Mouse (Mus musculus) forebrain, embryonic 12.5 days (tissue): Measurements from ENCODE around the gene Isoc2b. TPM values are rescaled to one million over a fixed set of nuclear protein-coding genes. Genes with fewer than 3 reads are reported as not detected.

ENCODE experiments used
- ATAC-seq: fragments of 200-750 bp; cut with Nextera tagmentation; 2 replicates; pipeline ENCODE4 v1.8.0; 2017; ENCODE audit warnings: moderate TSS enrichment; ENCODE audit not compliant: low FRiP score
- H3K27ac ChIP-seq: fragments of 300-500 bp; sonication (generic); 2 replicates; pipeline ENCODE4 v1.5.1; 2016; ENCODE audit warnings: mild to moderate bottlenecking
- H3K27me3 ChIP-seq: fragments of 300-500 bp; sonication (generic); 2 replicates; pipeline ENCODE4 v1.6.1; 2016; ENCODE audit warnings: mild to moderate bottlenecking
- H3K36me3 ChIP-seq: fragments of 300-500 bp; sonication (generic); replicated peaks from 2 replicates; pipeline ENCODE4 v1.6.1; 2016; ENCODE audit warnings: mild to moderate bottlenecking
- H3K4me1 ChIP-seq: fragments of 300-500 bp; sonication (generic); 2 replicates; pipeline ENCODE4 v1.6.1; 2016
- H3K4me2 ChIP-seq: fragments of 300-500 bp; sonication (generic); 2 replicates; pipeline ENCODE4 v1.6.1; 2016; ENCODE audit warnings: mild to moderate bottlenecking, moderate library complexity
- H3K4me3 ChIP-seq: fragments of 300-500 bp; sonication (generic); replicated peaks from 2 replicates; pipeline ENCODE4 v1.5.1; 2016; ENCODE audit warnings: mild to moderate bottlenecking
- H3K9ac ChIP-seq: fragments of 300-500 bp; sonication (generic); 2 replicates; pipeline ENCODE4 v1.6.1; 2016; ENCODE audit warnings: mild to moderate bottlenecking
- H3K9me3 ChIP-seq: fragments of 300-500 bp; sonication (generic); 2 replicates; pipeline ENCODE4 v1.6.1; 2016
- WGBS: fragments of 180-500 bp; shearing (Covaris S2); methylation state at CpG from one replicate; pipeline ENCODE4 v1.1.7; 2016; 5-methylcytosine and 5-hydroxymethylcytosine counted together
- polyA plus RNA-seq: library from polyadenylated mRNA; unstranded; fragments of >200 nt; fragmentation: Nextera tagmentation; extraction: Ambion mirVana; gene quantifications from 2 replicates; pipeline ENCODE4 v1.2.1, GENCODE M21; 2016

The Isoc2b gene
- 2.1 and 2.7 TPM in 2 replicates for polyA plus RNA-seq

DNA sequence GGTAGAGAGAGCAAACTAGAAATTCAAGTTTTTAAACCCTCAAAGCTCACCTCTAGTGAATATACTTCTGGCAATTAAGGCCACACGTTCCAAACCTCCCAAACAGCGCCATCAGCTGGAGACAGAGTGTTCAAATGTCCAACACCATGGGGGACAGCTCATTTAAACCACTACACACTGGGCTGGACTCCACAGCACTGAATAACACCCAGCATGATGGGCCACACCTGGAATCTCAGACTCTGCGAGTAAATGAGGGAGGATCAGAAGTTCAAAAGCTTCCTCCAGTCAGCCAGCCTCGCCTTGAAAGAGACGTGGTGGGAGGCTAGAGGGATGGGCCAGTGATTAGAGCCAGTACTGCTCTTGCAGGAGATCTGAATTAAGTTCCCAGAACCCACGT lies at the start of gene Isoc2b:
Gene Isoc2b (minus strand): TSS at position 126 of the 400 bp plus-strand sequence.
- no peak within 1 kb of the TSS for H3K9ac ChIP-seq
- ATAC-seq = no peak
- peaks cover 10% of the 10 kb centered on the region for H3K4me1 ChIP-seq
- H3K27me3 ChIP-seq = no peaks in the 10 kb centered on the region
- H3K4me2 ChIP-seq = no peak within 1 kb of the TSS
- no peak within 1 kb of the TSS for H3K4me3 ChIP-seq
- WGBS = 66% methylated on average over 6 of the region's 6 CpGs
- H3K36me3 ChIP-seq = no peaks in the 10 kb centered on the region
- H3K27ac ChIP-seq = no peak within 1 kb of the TSS
- no peaks in the 10 kb centered on the region for H3K9me3 ChIP-seq

DNA sequence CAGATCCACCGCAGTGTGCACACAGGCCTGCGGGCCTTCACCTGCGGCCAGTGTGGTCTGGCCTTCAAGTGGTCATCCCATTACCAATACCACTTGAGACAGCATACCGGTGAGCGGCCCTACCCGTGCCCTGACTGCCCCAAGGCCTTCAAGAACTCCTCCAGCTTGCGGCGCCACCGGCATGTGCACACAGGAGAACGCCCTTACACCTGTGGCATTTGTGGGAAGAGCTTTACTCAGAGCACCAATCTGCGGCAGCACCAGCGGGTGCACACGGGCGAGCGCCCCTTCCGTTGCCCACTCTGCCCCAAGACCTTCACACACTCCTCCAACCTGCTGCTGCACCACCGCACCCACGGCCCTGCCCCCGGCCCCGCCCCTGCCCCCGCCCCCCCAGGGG lies 49.0 kb upstream of the Isoc2b start:
- H3K27me3 ChIP-seq = no peaks in the 10 kb centered on the region
- no peak overlapping the region for H3K9ac ChIP-seq
- H3K9me3 ChIP-seq = no peaks in the 10 kb centered on the region
- no peak for ATAC-seq
- peaks cover 43% of the 10 kb centered on the region for H3K36me3 ChIP-seq
- no peak overlapping the region for H3K27ac ChIP-seq
- no peak overlapping the region for H3K4me3 ChIP-seq
- WGBS = 82% methylated on average over 17 of the region's 21 CpGs
- H3K4me1 ChIP-seq = peaks cover 55% of the 10 kb centered on the region
- H3K4me2 ChIP-seq = no peak overlapping the region

- H3K9me3 ChIP-seq = no peaks in the 10 kb centered on the region
- ATAC-seq = no peak
- no peak overlapping the region for H3K9ac ChIP-seq
- H3K27ac ChIP-seq = no peak overlapping the region
- H3K4me1 ChIP-seq = peaks cover 50% of the 10 kb centered on the region
- WGBS = 93% methylated on average over 15 of the region's 15 CpGs
- H3K4me3 ChIP-seq = no peak overlapping the region
- no peak overlapping the region for H3K4me2 ChIP-seq
- H3K27me3 ChIP-seq = no peaks in the 10 kb centered on the region
- H3K36me3 ChIP-seq = peaks cover 43% of the 10 kb centered on the region
These were observed 48.6 kb upstream of the Isoc2b start for GRCm38 (mm10) chr7:4918681-4919080.

GRCm38 (mm10) chr7:4917494-4917893 lies 47.4 kb upstream of the Isoc2b start:
- Histone ChIP-seq H3K4me2 (no peak overlapping the region), H3K4me1 (peaks cover 40% of the 10 kb centered on the region), H3K27ac (no peak overlapping the region), H3K4me3 (no peak overlapping the region), H3K36me3 (peaks cover 43% of the 10 kb centered on the region), H3K9me3 (no peaks in the 10 kb centered on the region), H3K9ac (no peak overlapping the region), H3K27me3 (no peaks in the 10 kb centered on the region)
- WGBS = 89% methylated on average over 2 of the region's 2 CpGs
- ATAC-seq = no peak

- H3K4me3 ChIP-seq = peak overlapping the region; percentile 65
- H3K4me2 ChIP-seq = peak overlapping the region; percentile 86
- peak overlapping the region; percentile 81 for H3K9ac ChIP-seq
- H3K4me1 ChIP-seq = peaks cover 25% of the 10 kb centered on the region
- peak overlapping the region; percentile 97 for H3K27ac ChIP-seq
- no peaks in the 10 kb centered on the region for H3K9me3 ChIP-seq
- peak; percentile 43 for ATAC-seq
- 21% methylated on average over 14 of the region's 14 CpGs for WGBS
- H3K27me3 ChIP-seq = no peaks in the 10 kb centered on the region
- peaks cover 37% of the 10 kb centered on the region for H3K36me3 ChIP-seq
These were observed 45.8 kb upstream of the Isoc2b start for GRCm38 (mm10) chr7:4915669-4916416.

- peak within 1 kb of the TSS; percentile 81 for H3K9ac ChIP-seq
- peak within 1 kb of the TSS; percentile 97 for H3K27ac ChIP-seq
- peak; percentile 93 for ATAC-seq
- H3K4me3 ChIP-seq = peak within 1 kb of the TSS; percentile 65
- H3K9me3 ChIP-seq = no peaks in the 10 kb centered on the region
- H3K36me3 ChIP-seq = peaks cover 30% of the 10 kb centered on the region
- no peaks in the 10 kb centered on the region for H3K27me3 ChIP-seq
- H3K4me2 ChIP-seq = peak within 1 kb of the TSS; percentile 86
- H3K4me1 ChIP-seq = peaks cover 22% of the 10 kb centered on the region
- WGBS = under 1% methylated on average over 46 of the region's 56 CpGs
These were observed 45.1 kb upstream of the Isoc2b start, which contains the start of gene Zfp628 for GRCm38 (mm10) chr7:4915007-4915665. TSS of gene Zfp628 (plus strand) at chr7:4915217.

DNA sequence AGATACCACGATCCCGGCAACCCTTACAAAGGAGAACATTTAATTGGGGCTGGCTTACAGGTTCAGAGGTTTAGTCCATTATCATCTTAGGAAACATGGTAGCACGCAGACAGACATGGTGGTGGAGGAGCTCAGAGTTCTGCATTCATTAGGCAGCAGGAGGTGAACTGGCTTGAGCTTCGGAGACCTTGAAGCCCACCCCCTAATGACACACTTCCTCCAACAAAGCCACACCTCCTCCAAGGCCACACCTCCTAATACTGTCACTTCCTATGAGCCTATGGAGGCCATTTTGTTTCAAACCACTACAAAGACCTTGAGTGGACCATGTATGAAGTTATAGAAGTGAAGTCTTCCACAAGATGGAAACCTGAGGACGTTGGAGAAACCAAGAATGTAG lies 42.2 kb upstream of the Isoc2b start:
- Histone ChIP-seq H3K9me3 (no peaks in the 10 kb centered on the region), H3K4me3 (no peak overlapping the region), H3K4me1 (peaks cover 20% of the 10 kb centered on the region), H3K36me3 (0 out of 2 replicates have a peak, but pooled peaks cover 1% of the 10 kb centered on the region), H3K27ac (no peak overlapping the region), H3K9ac (no peak overlapping the region), H3K4me2 (no peak overlapping the region), H3K27me3 (0 out of 2 replicates have a peak, but pooled peaks cover 3% of the 10 kb centered on the region)
- no peak for ATAC-seq
- WGBS = 64% methylated on average over 5 of the region's 5 CpGs

DNA sequence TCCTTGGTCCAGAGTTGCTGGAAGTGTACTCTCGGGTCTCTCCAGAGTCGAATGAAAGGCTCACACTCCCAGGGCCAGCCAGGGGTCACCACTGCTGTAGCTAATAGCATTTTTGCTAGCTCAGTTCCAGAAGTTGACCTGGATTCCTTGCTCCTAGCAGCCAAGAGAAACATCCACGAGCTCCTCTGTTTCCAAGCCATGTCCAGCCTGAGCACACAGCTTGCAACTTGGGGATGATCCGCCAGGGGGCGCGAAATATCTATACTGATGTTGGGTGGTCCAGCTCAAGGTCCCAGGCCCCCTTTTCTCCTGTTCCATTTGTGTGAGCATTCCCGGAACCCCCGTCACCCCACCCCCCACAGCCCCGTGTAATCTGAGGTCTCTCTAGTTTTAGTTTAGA lies 41.5 kb upstream of the Isoc2b start:
- no peaks in the 10 kb centered on the region for H3K36me3 ChIP-seq
- H3K4me3 ChIP-seq = no peak overlapping the region
- H3K4me2 ChIP-seq = no peak overlapping the region
- H3K4me1 ChIP-seq = peaks cover 17% of the 10 kb centered on the region
- 27% methylated on average over 9 of the region's 9 CpGs for WGBS
- H3K9ac ChIP-seq = no peak overlapping the region
- H3K27ac ChIP-seq = no peak overlapping the region
- H3K9me3 ChIP-seq = no peaks in the 10 kb centered on the region
- no peak for ATAC-seq
- H3K27me3 ChIP-seq = 0 out of 2 replicates have a peak, but pooled peaks cover 3% of the 10 kb centered on the region

- H3K27ac ChIP-seq = 0 out of 2 replicates have a peak within 1 kb of the TSS, but pooled peaks have one; percentile 47
- peak; percentile 30; the same call in 1 of the 2 replicates for ATAC-seq
- no peak within 1 kb of the TSS for H3K4me3 ChIP-seq
- no peaks in the 10 kb centered on the region for H3K9me3 ChIP-seq
- H3K9ac ChIP-seq = peak within 1 kb of the TSS; percentile 13; the same call in 1 of the 2 replicates
- H3K4me2 ChIP-seq = peak within 1 kb of the TSS; percentile 2; the same call in 1 of the 2 replicates
- peaks cover 7% of the 10 kb centered on the region; the same call in 1 of the 2 replicates for H3K4me1 ChIP-seq
- H3K27me3 ChIP-seq = 0 out of 2 replicates have a peak, but pooled peaks cover 3% of the 10 kb centered on the region
- H3K36me3 ChIP-seq = no peaks in the 10 kb centered on the region
- 9% methylated on average over 10 of the region's 10 CpGs for WGBS
These were observed 36.5 kb upstream of the Isoc2b start, which contains the start of gene Gm36210 for GRCm38 (mm10) chr7:4906466-4906950. TSS of gene Gm36210 (minus strand) at chr7:4906516.

DNA sequence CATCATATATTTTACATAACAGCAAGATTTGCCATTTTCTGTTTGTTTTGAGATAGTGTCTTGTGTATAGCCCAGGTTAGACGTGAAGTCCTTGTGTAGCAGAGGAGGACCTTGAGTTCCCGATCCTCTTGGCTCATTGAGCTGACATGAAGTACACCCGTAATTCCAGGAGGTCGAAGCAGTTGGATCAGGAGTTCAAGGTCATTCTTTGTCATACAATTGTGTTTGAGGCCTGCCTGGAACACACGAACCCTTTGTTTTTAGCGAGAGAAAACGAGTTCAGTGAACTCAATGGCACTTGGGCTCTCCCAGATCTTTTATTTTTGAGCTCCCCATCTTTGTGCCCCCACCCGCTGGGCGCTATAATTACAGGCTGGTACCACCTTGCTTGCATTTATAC lies 32.3 kb upstream of the Isoc2b start:
- Histone ChIP-seq H3K9me3 (peaks cover 5% of the 10 kb centered on the region), H3K36me3 (no peaks in the 10 kb centered on the region), H3K9ac (no peak overlapping the region), H3K27me3 (peaks cover 17% of the 10 kb centered on the region), H3K27ac (no peak overlapping the region), H3K4me1 (peaks cover 19% of the 10 kb centered on the region), H3K4me2 (no peak overlapping the region), H3K4me3 (no peak overlapping the region)
- WGBS = 65% methylated on average over 9 of the region's 9 CpGs
- no peak for ATAC-seq

DNA sequence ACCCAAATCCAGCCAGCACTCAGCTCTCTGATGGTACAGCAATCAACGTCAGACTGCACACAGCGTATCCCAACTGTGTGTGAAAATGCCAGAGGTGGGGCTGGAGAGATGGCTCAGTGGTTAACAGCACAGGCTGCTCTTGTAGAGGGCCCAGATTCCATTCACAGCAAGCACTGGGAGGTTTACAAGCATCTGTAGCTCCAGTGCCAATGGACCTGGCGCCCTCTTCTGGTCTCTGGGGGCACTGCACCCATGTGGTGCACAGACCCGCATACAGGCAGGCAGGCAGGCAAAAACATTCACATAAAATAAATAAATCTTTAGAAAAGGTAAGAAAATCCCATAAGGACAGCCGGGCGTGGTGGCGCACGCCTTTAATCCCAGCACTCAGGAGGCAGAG lies 31.1 kb upstream of the Isoc2b start:
- ATAC-seq = no peak
- Histone ChIP-seq H3K4me1 (peaks cover 12% of the 10 kb centered on the region), H3K4me2 (no peak overlapping the region), H3K4me3 (no peak overlapping the region), H3K27ac (no peak overlapping the region), H3K36me3 (no peaks in the 10 kb centered on the region), H3K27me3 (peaks cover 17% of the 10 kb centered on the region), H3K9me3 (peaks cover 5% of the 10 kb centered on the region), H3K9ac (no peak overlapping the region)
- WGBS = 41% methylated on average over 8 of the region's 8 CpGs

GRCm38 (mm10) chr7:4900523-4900851 lies 30.4 kb upstream of the Isoc2b start:
- Histone ChIP-seq H3K4me1 (peaks cover 12% of the 10 kb centered on the region), H3K9me3 (peaks cover 5% of the 10 kb centered on the region), H3K4me3 (no peak overlapping the region), H3K27ac (no peak overlapping the region), H3K36me3 (no peaks in the 10 kb centered on the region), H3K27me3 (peaks cover 17% of the 10 kb centered on the region), H3K9ac (0 out of 2 replicates have a peak overlapping the region, but pooled peaks have one; percentile 1), H3K4me2 (peak overlapping the region; percentile 42; the same call in 1 of the 2 replicates)
- WGBS = 18% methylated on average over 11 of the region's 11 CpGs
- no peak for ATAC-seq
